Mouse (Mus musculus) left cerebral cortex, postnatal 14 days (tissue): ENCODE measurements around the gene Gmeb2. TPM values are rescaled to one million over a fixed set of nuclear protein-coding genes. Genes with fewer than 3 reads are reported as not detected.

Experiments used
- total RNA-seq, 2 experiments: library from RNA; stranded (reverse); gene quantifications; 2 replicates each; pipeline ENCODE4 v1.2.3; 2021

The Gmeb2 gene
- total RNA-seq, 2 experiments from 2014 or later: 18.3 to 20.0 TPM

Other genes with a start within 250 kb of the Gmeb2 start
- 10 to 100 TPM; 34.3 to 41.3 TPM for gene Chrna4, start 244.5 kb downstream of the Gmeb2 start, total RNA-seq
- 100 to 1,000 TPM; 179 to 188 TPM for gene Kcnq2, start 152.7 kb downstream of the Gmeb2 start, total RNA-seq
- 1,000 to 10,000 TPM; 1,193 to 1,221 TPM for gene Eef1a2, start 131.0 kb downstream of the Gmeb2 start, total RNA-seq
- gene Ppdpf, start 100.8 kb downstream of the Gmeb2 start, total RNA-seq: 100 to 1,000 TPM; 114 to 118 TPM
- gene Ptk6, start 85.2 kb downstream of the Gmeb2 start, total RNA-seq: under 1 TPM in 1 of 2 experiments, not detected in 1; 0.08 TPM
- gene Srms, start 74.8 kb downstream of the Gmeb2 start, total RNA-seq: under 1 TPM; 0.30 to 0.35 TPM
- not detected for gene Fndc11, start 68.0 kb downstream of the Gmeb2 start, total RNA-seq
- gene Helz2, start 46.0 kb downstream of the Gmeb2 start, total RNA-seq: 1 to 10 TPM; 1.8 to 2.1 TPM
- 100 to 1,000 TPM; 839 to 875 TPM for gene Stmn3, start 26.5 kb upstream of the Gmeb2 start, total RNA-seq
- gene Rtel1, start 31.7 kb upstream of the Gmeb2 start, total RNA-seq: 10 to 100 TPM; 23.3 to 24.8 TPM
- gene Zgpat, start 76.9 kb upstream of the Gmeb2 start, total RNA-seq: 10 to 100 TPM; 62.1 to 63.3 TPM
- gene Arfrp1, start 77.4 kb upstream of the Gmeb2 start, total RNA-seq: 10 to 100 TPM; 36.4 to 42.5 TPM
- 10 to 100 TPM; 31.3 to 35.1 TPM for gene Lime1, start 92.0 kb upstream of the Gmeb2 start, total RNA-seq
- 10 to 100 TPM; 14.3 to 16.9 TPM for gene Zbtb46, start 171.4 kb upstream of the Gmeb2 start, total RNA-seq
- not detected for gene Abhd16b, start 205.2 kb upstream of the Gmeb2 start, total RNA-seq
- 10 to 100 TPM; 69.5 to 74.8 TPM for gene Tpd52l2, start 209.1 kb upstream of the Gmeb2 start, total RNA-seq
- gene Dnajc5, start 232.4 kb upstream of the Gmeb2 start, total RNA-seq: 100 to 1,000 TPM; 300 to 308 TPM